8 mouse cellular contexts compared by ENCODE assay signal in the genomic region with DNA sequence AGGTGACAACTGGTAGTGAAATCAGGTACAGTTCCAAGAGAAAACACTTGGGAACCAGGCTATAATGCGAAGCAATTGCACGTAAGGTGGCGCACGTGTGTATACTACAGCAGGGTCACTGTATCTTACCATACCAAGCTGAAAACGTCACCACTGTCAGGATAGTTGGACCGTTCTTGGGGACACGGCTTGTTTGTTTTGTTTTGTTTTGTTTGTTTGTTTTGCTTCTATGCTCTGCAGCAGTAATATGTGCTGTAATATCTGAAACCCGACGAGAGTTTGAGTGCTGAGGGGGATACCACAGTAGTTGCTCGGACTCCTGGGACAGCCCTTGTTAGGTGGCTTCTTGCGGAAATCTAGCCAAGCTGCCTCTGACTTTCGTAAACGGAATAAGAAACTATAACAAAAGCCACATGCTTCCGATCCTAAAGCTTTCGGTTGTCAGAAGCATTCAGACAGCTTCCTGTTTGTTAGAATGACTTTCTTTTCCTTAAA. TPM values are rescaled to one million over a fixed set of nuclear protein-coding genes. Genes with fewer than 3 reads are reported as not detected.
DNase-seq lines count a peak whose midpoint lies in the region; ATAC-seq and TF ChIP-seq lines count a peak whose summit lies in the region.

No protein-coding gene starts in this region.

- TF ChIP-seq POLR2A in limb, embryonic 14.5 days (IDR thresholded peaks at IDR 0.05; ENCODE audit: borderline replicate concordance, extremely low read depth, insufficient read depth, insufficient read length) = no peak

- intact Hi-C loops in heart, postnatal 36 days (cut with DNase I) = loop anchor here (1.0 kb wide), 1 partner anchor 162 kb away; no protein-coding TSS in a partner anchor
- intact Hi-C loops in gastrocnemius, postnatal 36 days (cut with DNase I) = loop anchor here (2.0 to 5.0 kb wide), 2 partner anchors 89 to 162 kb away; a partner anchor contains a TSS

- 4% methylated on average over 15 of the region's 15 CpGs for WGBS in embryonic facial prominence, embryonic 13.5 days
- 8% methylated on average over 15 of the region's 15 CpGs for WGBS in limb, embryonic 14.5 days
- WGBS in midbrain, embryonic 14.5 days = 15% methylated on average over 15 of the region's 15 CpGs

- H3K4me2 ChIP-seq in embryonic facial prominence, embryonic 13.5 days = peak overlapping the region; percentile 91
- peak overlapping the region; percentile 89 for H3K4me2 ChIP-seq in limb, embryonic 14.5 days (replicated peaks; ENCODE audit: low read depth, low read length, severe bottlenecking)
- H3K4me2 ChIP-seq in midbrain, embryonic 14.5 days (ENCODE audit: low read length) = peak overlapping the region; percentile 64

- DNase-seq in ovary, postnatal 36 days (ENCODE audit: low spot score) = peak; percentile 11
- no peak for DNase-seq in ovary, postnatal 14 days (ENCODE audit: low spot score)
- DNase-seq in heart, postnatal 36 days = peak; percentile 22 to 42
- DNase-seq in limb, embryonic 14.5 days (ENCODE audit: low spot score) = peak; percentile 49
- peak; percentile 73 for DNase-seq in midbrain, embryonic 14.5 days
- no peak for DNase-seq in cerebellum, postnatal 36 days
- no peak for DNase-seq in gastrocnemius, postnatal 36 days

- H3K36me3 ChIP-seq in embryonic facial prominence, embryonic 13.5 days = peaks cover 23% of the 10 kb centered on the region
- H3K36me3 ChIP-seq in limb, embryonic 14.5 days (ENCODE audit: control insufficient read depth, insufficient read depth, low read length) = peaks cover 21% of the 10 kb centered on the region
- H3K36me3 ChIP-seq in midbrain, embryonic 14.5 days (ENCODE audit: control insufficient read depth, insufficient read depth, low read length) = peaks cover 17% of the 10 kb centered on the region

- H3K9ac ChIP-seq in embryonic facial prominence, embryonic 13.5 days = peak overlapping the region; percentile 87
- peak overlapping the region; percentile 32 for H3K9ac ChIP-seq in limb, embryonic 14.5 days (ENCODE audit: low read depth, low read length, severe bottlenecking)
- peak overlapping the region; percentile 13; the same call in 1 of the 2 replicates for H3K9ac ChIP-seq in midbrain, embryonic 14.5 days (replicated peaks; ENCODE audit: low read length)

- ATAC-seq in embryonic facial prominence, embryonic 13.5 days (ENCODE audit: insufficient number of reproducible peaks, insufficient read depth, low FRiP score, low TSS enrichment, low read depth) = no peak
- ATAC-seq in limb, embryonic 14.5 days (ENCODE audit: low FRiP score, low read depth) = peak; percentile 60
- ATAC-seq in midbrain, embryonic 14.5 days (ENCODE audit: low FRiP score, low TSS enrichment) = peak; percentile 71

- peak overlapping the region; percentile 80 for H3K4me3 ChIP-seq in embryonic facial prominence, embryonic 13.5 days
- peak overlapping the region; percentile 68 for H3K4me3 ChIP-seq in limb, embryonic 14.5 days (replicated peaks; ENCODE audit: low read length)
- peak overlapping the region; percentile 84 for H3K4me3 ChIP-seq in midbrain, embryonic 14.5 days (replicated peaks; ENCODE audit: low read depth, low read length)

- no peaks in the 10 kb centered on the region for H3K27me3 ChIP-seq in embryonic facial prominence, embryonic 13.5 days
- H3K27me3 ChIP-seq in limb, embryonic 14.5 days (ENCODE audit: control insufficient read depth, insufficient read depth, low read length) = no peaks in the 10 kb centered on the region
- H3K27me3 ChIP-seq in midbrain, embryonic 14.5 days (ENCODE audit: control insufficient read depth, insufficient read depth, low read length) = no peaks in the 10 kb centered on the region

- H3K9me3 ChIP-seq in embryonic facial prominence, embryonic 13.5 days = no peaks in the 10 kb centered on the region
- H3K9me3 ChIP-seq in limb, embryonic 14.5 days (ENCODE audit: control insufficient read depth, low read length) = no peaks in the 10 kb centered on the region
- H3K9me3 ChIP-seq in midbrain, embryonic 14.5 days (ENCODE audit: control insufficient read depth, low read length) = no peaks in the 10 kb centered on the region

- H3K27ac ChIP-seq in embryonic facial prominence, embryonic 13.5 days = peak overlapping the region; percentile 94
- H3K27ac ChIP-seq in limb, embryonic 14.5 days (replicated peaks; ENCODE audit: low read depth, low read length) = peak overlapping the region; percentile 88
- H3K27ac ChIP-seq in midbrain, embryonic 14.5 days (replicated peaks; ENCODE audit: low read depth, low read length) = peak overlapping the region; percentile 94

- H3K4me1 ChIP-seq in embryonic facial prominence, embryonic 13.5 days = peaks cover 21% of the 10 kb centered on the region
- peaks cover 12% of the 10 kb centered on the region; the same call in 1 of the 2 replicates for H3K4me1 ChIP-seq in limb, embryonic 14.5 days (ENCODE audit: control insufficient read depth, insufficient read depth, low read length)
- H3K4me1 ChIP-seq in midbrain, embryonic 14.5 days (ENCODE audit: control insufficient read depth, insufficient read depth, low read length) = peaks cover 14% of the 10 kb centered on the region

RNA-seq across cellular contexts. Expression of a gene that starts 0.6 kb away (rescaled TPM):
- 45.5 and 46.3 TPM in 2 replicates for polyA plus RNA-seq in embryonic facial prominence, embryonic 13.5 days (2015; fragmentation: Nextera tagmentation; extraction: Ambion mirVana)
- total RNA-seq in heart, postnatal 36 days (2021) = 10 to 100 TPM; 27.0 to 29.9 TPM
- polyA plus RNA-seq in limb, embryonic 14.5 days (2012; rRNA removed) = 10.8 and 14.8 TPM in 2 replicates
- 43.9 and 48.2 TPM in 2 replicates for polyA plus RNA-seq in limb, embryonic 14.5 days (2014; fragmentation: Nextera tagmentation; extraction: Ambion mirVana)
- 45.5 and 63.0 TPM in 2 replicates for polyA plus RNA-seq in midbrain, embryonic 14.5 days (2014; fragmentation: Nextera tagmentation; extraction: Ambion mirVana)
- 10 to 100 TPM; 12.3 to 14.0 TPM for total RNA-seq in gastrocnemius, postnatal 36 days (2021)

RNA-seq across cellular contexts. Expression of a gene that starts 8.7 kb away (rescaled TPM):
- 43.3 and 53.2 TPM in 2 replicates for polyA plus RNA-seq in embryonic facial prominence, embryonic 13.5 days (2015; fragmentation: Nextera tagmentation; extraction: Ambion mirVana)
- 10 to 100 TPM; 14.8 to 17.5 TPM for total RNA-seq in heart, postnatal 36 days (2021)
- polyA plus RNA-seq in limb, embryonic 14.5 days (2012; rRNA removed) = 16.3 and 25.7 TPM in 2 replicates
- polyA plus RNA-seq in limb, embryonic 14.5 days (2014; fragmentation: Nextera tagmentation; extraction: Ambion mirVana) = 33.1 and 40.4 TPM in 2 replicates
- 63.4 and 63.6 TPM in 2 replicates for polyA plus RNA-seq in midbrain, embryonic 14.5 days (2014; fragmentation: Nextera tagmentation; extraction: Ambion mirVana)
- 10 to 100 TPM; 18.0 to 21.4 TPM for total RNA-seq in gastrocnemius, postnatal 36 days (2021)

RNA-seq across cellular contexts. Expression of a gene that starts 26.5 kb away (rescaled TPM):
- polyA plus RNA-seq in embryonic facial prominence, embryonic 13.5 days (2015; fragmentation: Nextera tagmentation; extraction: Ambion mirVana) = 0.65 and 2.0 TPM in 2 replicates
- not detected for total RNA-seq in heart, postnatal 36 days (2021)
- 0.39 and 0.42 TPM in 2 replicates for polyA plus RNA-seq in limb, embryonic 14.5 days (2012; rRNA removed)
- polyA plus RNA-seq in limb, embryonic 14.5 days (2014; fragmentation: Nextera tagmentation; extraction: Ambion mirVana) = 0.82 and 0.83 TPM in 2 replicates
- polyA plus RNA-seq in midbrain, embryonic 14.5 days (2014; fragmentation: Nextera tagmentation; extraction: Ambion mirVana) = 18.8 and 21.8 TPM in 2 replicates
- under 1 TPM; 0.05 to 0.25 TPM for total RNA-seq in gastrocnemius, postnatal 36 days (2021)

RNA-seq across cellular contexts. Expression of a gene that starts 28.3 kb away (rescaled TPM):
- polyA plus RNA-seq in embryonic facial prominence, embryonic 13.5 days (2015; fragmentation: Nextera tagmentation; extraction: Ambion mirVana) = 14.9 and 17.5 TPM in 2 replicates
- 1 to 10 TPM; 7.6 to 9.5 TPM for total RNA-seq in heart, postnatal 36 days (2021)
- polyA plus RNA-seq in limb, embryonic 14.5 days (2012; rRNA removed) = 14.2 and 14.3 TPM in 2 replicates
- polyA plus RNA-seq in limb, embryonic 14.5 days (2014; fragmentation: Nextera tagmentation; extraction: Ambion mirVana) = 12.9 and 13.3 TPM in 2 replicates
- polyA plus RNA-seq in midbrain, embryonic 14.5 days (2014; fragmentation: Nextera tagmentation; extraction: Ambion mirVana) = 83.3 and 123 TPM in 2 replicates
- total RNA-seq in gastrocnemius, postnatal 36 days (2021) = 1 to 10 TPM; 4.3 TPM

RNA-seq across cellular contexts. Expression of a gene that starts 28.9 kb away (rescaled TPM):
- not detected in 2 replicates for polyA plus RNA-seq in embryonic facial prominence, embryonic 13.5 days (2015; fragmentation: Nextera tagmentation; extraction: Ambion mirVana)
- total RNA-seq in heart, postnatal 36 days (2021) = not detected
- 0.13 and 0.27 TPM in 2 replicates for polyA plus RNA-seq in limb, embryonic 14.5 days (2012; rRNA removed)
- 0.30 TPM in 1 of 2 replicates, not detected in the other for polyA plus RNA-seq in limb, embryonic 14.5 days (2014; fragmentation: Nextera tagmentation; extraction: Ambion mirVana)
- polyA plus RNA-seq in midbrain, embryonic 14.5 days (2014; fragmentation: Nextera tagmentation; extraction: Ambion mirVana) = 1.6 and 1.9 TPM in 2 replicates
- not detected for total RNA-seq in gastrocnemius, postnatal 36 days (2021)

Comparison
In these comparisons a context has a peak if more than half of its experiments do, and no peak if none do; other contexts are left out.
1. DNase-seq: peak in ovary, postnatal 36 days (single experiment), heart, postnatal 36 days (2 of 2), limb, embryonic 14.5 days (single experiment) and midbrain, embryonic 14.5 days (single experiment); none in ovary, postnatal 14 days (single experiment), cerebellum, postnatal 36 days (0 of 2) and gastrocnemius, postnatal 36 days (0 of 2).
2. H3K9ac ChIP-seq: peak in every context shown above with its lines; median percentile 87 in embryonic facial prominence, embryonic 13.5 days; 32 in limb, embryonic 14.5 days; 13 in midbrain, embryonic 14.5 days.
3. Peak in every context shown above with its lines, with median percentiles within 50 percentile points of each other: H3K27ac ChIP-seq, H3K4me2 ChIP-seq and H3K4me3 ChIP-seq.